ENCODE assay signal across 16 mouse cellular contexts in the genomic region with DNA sequence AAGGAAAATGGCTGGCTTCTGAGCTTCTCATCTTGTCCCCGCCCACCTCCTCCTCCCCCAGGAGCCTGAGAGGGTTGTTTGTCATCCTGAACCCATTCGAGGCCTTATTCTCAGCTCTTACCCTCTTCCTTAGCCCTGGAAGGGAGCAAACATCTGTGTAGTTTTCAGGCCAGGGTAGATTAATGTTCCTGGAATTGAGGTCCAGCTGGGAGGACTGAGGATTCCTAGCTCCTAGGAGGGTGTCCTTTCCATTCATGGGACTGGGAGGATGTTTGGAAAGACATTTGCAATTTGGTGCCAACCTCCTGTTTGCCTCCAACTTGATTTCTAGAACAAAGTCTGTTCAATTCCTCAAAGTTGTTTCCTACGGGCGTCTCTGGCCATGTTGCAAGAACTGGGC. TPM values are rescaled to one million over a fixed set of nuclear protein-coding genes. Genes with fewer than 3 reads are reported as not detected.
DNase-seq lines count a peak whose midpoint lies in the region; ATAC-seq and TF ChIP-seq lines count a peak whose summit lies in the region.
"Had no signal": no experiment of that assay in that cellular context is flagged by ENCODE, and none has a peak within 500 bp of the region (broad histone marks: within the 10 kb centered on the region; RNA-seq: fewer than 3 reads in every experiment).

No protein-coding gene starts in this region.

- no peak for ATAC-seq in kidney, embryonic 15.5 days (replicated peaks; ENCODE audit: low FRiP score)
- no peak for ATAC-seq in embryonic facial prominence, embryonic 12.5 days (ENCODE audit: insufficient number of reproducible peaks, insufficient read depth, low FRiP score, low TSS enrichment)
- ATAC-seq in heart, embryonic 16.5 days (replicated peaks; ENCODE audit: extremely low read depth, insufficient read depth, low FRiP score), result no peak
- ATAC-seq in megakaryocyte-erythroid progenitor cell, adult 5-6 weeks (replicated peaks; ENCODE audit: low FRiP score, low TSS enrichment, poor library complexity, severe bottlenecking), result no peak
- ATAC-seq: hindbrain, postnatal 0 days had no signal

- no peak for TF ChIP-seq CTCF in kidney, adult 2 months (conservative IDR thresholded peaks at IDR 0.05; ENCODE audit: insufficient read depth, insufficient read length, low read depth, low read length)

- no peak for DNase-seq in kidney, adult 2 months
- DNase-seq in gastrocnemius, postnatal 14 days, result peak; percentile 44
- DNase-seq in urinary bladder, postnatal 14 days (ENCODE audit: low spot score), result no peak
- no peak for DNase-seq in kidney, adult 9 months
- DNase-seq: cerebellum, adult 2 months; kidney, postnatal 36 days; liver, embryonic 13.5 days had no signal

- peak overlapping the region; percentile 24; the same call in 1 of the 2 replicates for H3K27ac ChIP-seq in kidney, embryonic 15.5 days
- no peak overlapping the region for H3K27ac ChIP-seq in kidney, adult 2 months (ENCODE audit: insufficient read depth, low read depth, low read length)
- 0 out of 2 replicates have a peak overlapping the region, but pooled peaks have one; percentile 24 for H3K27ac ChIP-seq in embryonic facial prominence, embryonic 12.5 days
- H3K27ac ChIP-seq in heart, embryonic 16.5 days (ENCODE audit: low read length), result peak overlapping the region; percentile 94
- H3K27ac ChIP-seq: hindbrain, postnatal 0 days; left cerebral cortex, adult 2 months had no signal

- WGBS in kidney, embryonic 15.5 days, result 75% methylated on average over 4 of the region's 4 CpGs
- WGBS in kidney, adult 2 months, result 84% methylated on average over 4 of the region's 4 CpGs
- 85% methylated on average over 4 of the region's 4 CpGs for WGBS in embryonic facial prominence, embryonic 12.5 days
- 78% methylated on average over 4 of the region's 4 CpGs for whole genome bisulfite sequencing in heart, embryonic 16.5 days

- no peak overlapping the region for H3K4me2 ChIP-seq in kidney, embryonic 15.5 days
- H3K4me2 ChIP-seq in embryonic facial prominence, embryonic 12.5 days (replicated peaks), result no peak overlapping the region
- H3K4me2 ChIP-seq in heart, embryonic 16.5 days (ENCODE audit: low read depth, low read length), result no peak overlapping the region
- H3K4me2 ChIP-seq: liver, embryonic 13.5 days had no signal

- no peaks in the 10 kb centered on the region for H3K9me3 ChIP-seq in kidney, embryonic 15.5 days (replicated peaks)
- H3K9me3 ChIP-seq in embryonic facial prominence, embryonic 12.5 days, result no peaks in the 10 kb centered on the region
- H3K9me3 ChIP-seq in heart, embryonic 16.5 days (replicated peaks; ENCODE audit: control insufficient read depth, low read length), result no peaks in the 10 kb centered on the region
- H3K9me3 ChIP-seq: liver, embryonic 13.5 days had no signal

- H3K36me3 ChIP-seq in kidney, embryonic 15.5 days, result no peaks in the 10 kb centered on the region
- no peaks in the 10 kb centered on the region for H3K36me3 ChIP-seq in kidney, adult 2 months (ENCODE audit: control insufficient read depth, insufficient read depth, low read length)
- H3K36me3 ChIP-seq in embryonic facial prominence, embryonic 12.5 days, result no peaks in the 10 kb centered on the region
- H3K36me3 ChIP-seq in heart, embryonic 16.5 days (ENCODE audit: control insufficient read depth, insufficient read depth), result no peaks in the 10 kb centered on the region
- H3K36me3 ChIP-seq: liver, embryonic 13.5 days had no signal

- no peak overlapping the region for H3K9ac ChIP-seq in kidney, embryonic 15.5 days
- no peak overlapping the region for H3K9ac ChIP-seq in embryonic facial prominence, embryonic 12.5 days
- H3K9ac ChIP-seq in heart, embryonic 16.5 days (ENCODE audit: low read length), result no peak overlapping the region
- H3K9ac ChIP-seq: liver, embryonic 13.5 days had no signal

- H3K27me3 ChIP-seq in kidney, embryonic 15.5 days, result no peaks in the 10 kb centered on the region
- H3K27me3 ChIP-seq in kidney, adult 2 months (replicated peaks; ENCODE audit: control insufficient read depth, insufficient read depth, low read length), result no peaks in the 10 kb centered on the region
- H3K27me3 ChIP-seq in embryonic facial prominence, embryonic 12.5 days, result no peaks in the 10 kb centered on the region
- no peaks in the 10 kb centered on the region for H3K27me3 ChIP-seq in heart, embryonic 16.5 days (ENCODE audit: control insufficient read depth, insufficient read depth, low read length)

- no peak for TF ChIP-seq POLR2A in kidney, adult 2 months (IDR thresholded peaks at IDR 0.05; ENCODE audit: low read depth, low read length)

- H3K4me1 ChIP-seq in kidney, embryonic 15.5 days, result peaks cover 36% of the 10 kb centered on the region
- H3K4me1 ChIP-seq in kidney, adult 2 months (ENCODE audit: control insufficient read depth, insufficient read depth, low read length), result no peaks in the 10 kb centered on the region
- peaks cover 35% of the 10 kb centered on the region for H3K4me1 ChIP-seq in embryonic facial prominence, embryonic 12.5 days
- peaks cover 59% of the 10 kb centered on the region for H3K4me1 ChIP-seq in heart, embryonic 16.5 days (ENCODE audit: control insufficient read depth, insufficient read depth, low read length)

- no peak overlapping the region for H3K4me3 ChIP-seq in kidney, embryonic 15.5 days (replicated peaks)
- H3K4me3 ChIP-seq in kidney, adult 2 months (ENCODE audit: insufficient read depth, low read depth, low read length), result no peak overlapping the region
- H3K4me3 ChIP-seq in embryonic facial prominence, embryonic 12.5 days, result no peak overlapping the region
- no peak overlapping the region for H3K4me3 ChIP-seq in heart, embryonic 16.5 days (ENCODE audit: low read length)
- H3K4me3 ChIP-seq: left cerebral cortex, adult 2 months; liver, embryonic 13.5 days; myocyte had no signal

- intact Hi-C loops in gastrocnemius, postnatal 14 days (cut with DNase I; ENCODE audit: low total_unique reads), result no loop called here

RNA-seq across cellular contexts. Expression of a gene that starts 9.8 kb away (rescaled TPM):
- 0.40 and 0.66 TPM in 2 replicates for polyA plus RNA-seq in kidney, embryonic 15.5 days (2015; fragmentation: Nextera tagmentation; extraction: Ambion mirVana)
- not detected in 2 replicates for polyA plus RNA-seq in kidney, adult 2 months (2012; rRNA removed)
- 0.22 and 0.33 TPM in 2 replicates for polyA plus RNA-seq in embryonic facial prominence, embryonic 12.5 days (2016; fragmentation: Nextera tagmentation; extraction: Ambion mirVana)
- under 1 TPM; 0.31 to 0.43 TPM for total RNA-seq in gastrocnemius, postnatal 14 days (2021)
- 0.55 and 0.59 TPM in 2 replicates for polyA plus RNA-seq in heart, embryonic 16.5 days (2015; fragmentation: Nextera tagmentation; extraction: Ambion mirVana)
- total RNA-seq in megakaryocyte-erythroid progenitor cell, adult 5-6 weeks (2014; fragmentation: Nextera tagmentation), result not detected in 2 replicates
- total RNA-seq in megakaryocyte-erythroid progenitor cell, adult 5-6 weeks (2017), result not detected in 2 replicates
- total RNA-seq: hindbrain, postnatal 0 days; left cerebral cortex, adult 2 months had no signal
- polyA plus RNA-seq: cerebellum, adult 2 months; hindbrain, postnatal 0 days; liver, embryonic 13.5 days; myocyte had no signal

RNA-seq across cellular contexts. Expression of a gene that starts 18.4 kb away (rescaled TPM):
- 1.8 and 3.0 TPM in 2 replicates for polyA plus RNA-seq in kidney, embryonic 15.5 days (2015; fragmentation: Nextera tagmentation; extraction: Ambion mirVana)
- polyA plus RNA-seq in kidney, adult 2 months (2012; rRNA removed), result 0.11 TPM in 1 of 2 replicates, not detected in the other
- 0.22 and 0.29 TPM in 2 replicates for polyA plus RNA-seq in embryonic facial prominence, embryonic 12.5 days (2016; fragmentation: Nextera tagmentation; extraction: Ambion mirVana)
- not detected for total RNA-seq in gastrocnemius, postnatal 14 days (2021)
- polyA plus RNA-seq in heart, embryonic 16.5 days (2015; fragmentation: Nextera tagmentation; extraction: Ambion mirVana), result 6.5 and 7.2 TPM in 2 replicates
- not detected in 2 replicates for total RNA-seq in megakaryocyte-erythroid progenitor cell, adult 5-6 weeks (2014; fragmentation: Nextera tagmentation)
- total RNA-seq in megakaryocyte-erythroid progenitor cell, adult 5-6 weeks (2017), result not detected in 2 replicates
- total RNA-seq: left cerebral cortex, adult 2 months had no signal
- polyA plus RNA-seq: cerebellum, adult 2 months had no signal

RNA-seq across cellular contexts. Expression of a gene that starts 52.4 kb away (rescaled TPM):
- polyA plus RNA-seq in kidney, embryonic 15.5 days (2015; fragmentation: Nextera tagmentation; extraction: Ambion mirVana), result 0.18 and 0.37 TPM in 2 replicates
- not detected in 2 replicates for polyA plus RNA-seq in kidney, adult 2 months (2012; rRNA removed)
- 0.79 and 1.3 TPM in 2 replicates for polyA plus RNA-seq in embryonic facial prominence, embryonic 12.5 days (2016; fragmentation: Nextera tagmentation; extraction: Ambion mirVana)
- total RNA-seq in gastrocnemius, postnatal 14 days (2021), result under 1 TPM; 0.13 to 0.25 TPM
- 1.3 and 1.7 TPM in 2 replicates for polyA plus RNA-seq in heart, embryonic 16.5 days (2015; fragmentation: Nextera tagmentation; extraction: Ambion mirVana)
- not detected in 2 replicates for total RNA-seq in megakaryocyte-erythroid progenitor cell, adult 5-6 weeks (2014; fragmentation: Nextera tagmentation)
- not detected in 2 replicates for total RNA-seq in megakaryocyte-erythroid progenitor cell, adult 5-6 weeks (2017)
- polyA plus RNA-seq: gonadal fat pad, adult 2 months; testis, adult 2 months had no signal
